Mouse (Mus musculus) adrenal gland, adult 8-10 months (tissue): ENCODE results near the gene Thoc5. TPM values are rescaled to one million over a fixed set of nuclear protein-coding genes. Genes with fewer than 3 reads are reported as not detected.

Experiments used
- DNase-seq: peaks from one replicate; pipeline ENCODE4 v3.0.0; 2022
- microRNA-seq, 2 experiments: library from miRNA; unstranded; fragments of <30 nt; microRNA quantifications; one replicate each; pipeline ENCODE4 v1.2.0; 2022
- total RNA-seq, 4 experiments: library from RNA; stranded (reverse); gene quantifications; 2 replicates each; pipeline ENCODE4 v1.2.4; 2022

Gene Thoc5
- total RNA-seq, 4 experiments from 2014 or later, result 30.8 to 35.1 (median 33.8) TPM

DNA sequence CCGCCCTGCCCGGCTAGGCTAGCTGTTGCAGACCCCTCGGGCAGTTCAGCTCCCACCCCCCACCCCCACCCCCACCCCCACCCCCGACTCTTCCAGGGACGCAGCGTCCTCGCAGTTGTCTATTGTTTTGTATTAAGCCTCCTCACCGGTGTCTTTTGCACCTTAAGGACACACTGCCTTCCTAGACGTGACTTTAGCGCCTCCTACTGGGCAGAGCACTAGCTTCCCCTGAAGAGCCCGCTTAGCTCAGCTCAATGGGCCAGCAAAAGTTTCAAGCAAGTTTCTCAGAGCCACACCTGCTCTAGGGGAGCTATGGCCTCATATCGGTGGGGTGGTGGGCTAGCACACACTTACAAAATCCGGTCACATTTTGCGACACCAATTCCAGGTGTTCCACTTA is 80.5 kb downstream of the Thoc5 start:
- peak; percentile 54 for DNase-seq

Small RNA genes within 50 kb of the gene (microRNA-seq; reads per million reads assigned to microRNA genes)
- gene Mir6918, result 0.50 to 0.70 reads per million in 2 experiments

Other genes with a start within 250 kb of the Thoc5 start
- gene Uqcr10, start 191.0 kb upstream of the Thoc5 start, total RNA-seq, result 100 to 1,000 TPM; 587 to 783 (median 663) TPM
- 10 to 100 TPM; 46.3 to 69.2 (median 59.1) TPM for gene Zmat5, start 190.6 kb upstream of the Thoc5 start, total RNA-seq
- under 1 TPM in 3 of 4 experiments, not detected in 1; 0.12 to 0.86 (median 0.14) TPM for gene Cabp7, start 148.5 kb upstream of the Thoc5 start, total RNA-seq
- 100 to 1,000 TPM in 2 of 4 experiments, 10 to 100 TPM in 2; 82.7 to 196 (median 122) TPM for gene Nf2, start 45.8 kb upstream of the Thoc5 start, total RNA-seq
- gene Nipsnap1, start 21.4 kb upstream of the Thoc5 start, total RNA-seq, result 10 to 100 TPM; 32.7 to 66.5 (median 46.1) TPM
- gene Nefh, start 52.7 kb downstream of the Thoc5 start, total RNA-seq, result 1 to 10 TPM; 1.8 to 2.7 (median 2.3) TPM
- 10 to 100 TPM; 67.4 to 83.9 (median 73.4) TPM for gene Ap1b1, start 91.5 kb downstream of the Thoc5 start, total RNA-seq
- under 1 TPM; 0.42 to 0.95 (median 0.59) TPM for gene Rasl10a, start 162.8 kb downstream of the Thoc5 start, total RNA-seq
- 10 to 100 TPM; 39.6 to 61.2 (median 53.6) TPM for gene Gas2l1, start 170.0 kb downstream of the Thoc5 start, total RNA-seq
- gene Rhbdd3, start 203.6 kb downstream of the Thoc5 start, total RNA-seq, result 10 to 100 TPM; 19.8 to 31.3 (median 24.4) TPM
- 100 to 1,000 TPM; 207 to 451 (median 331) TPM for gene Ewsr1, start 203.9 kb downstream of the Thoc5 start, total RNA-seq